Mouse (Mus musculus) CH12.LX (cell line): ENCODE measurements around the gene Mcam. TPM values are rescaled to one million over a fixed set of nuclear protein-coding genes. Genes with fewer than 3 reads are reported as not detected.

Source experiments
- DNase-seq: peaks from one replicate; pipeline ENCODE4 v3.0.0-alpha.2; 2013; ENCODE audit errors: extremely low read depth
- H3K27ac ChIP-seq: 2 replicates; pipeline ENCODE4 v1.5.1; 2012; ENCODE audit warnings: low read depth, mild to moderate bottlenecking, control low read depth, moderate library complexity; ENCODE audit not compliant: insufficient read depth
- H3K27me3 ChIP-seq: replicated peaks from 2 replicates; pipeline ENCODE3; 2012; ENCODE audit warnings: inconsistent platforms
- H3K36me3 ChIP-seq, 2 experiments: replicated peaks in 1 of 2; 2 replicates each; pipeline versions ENCODE3 to v1.6.1; 2012; ENCODE audit warnings: inconsistent platforms in 1 of 2, low read length in 1 of 2, mild to moderate bottlenecking in 1 of 2, mixed read lengths in 1 of 2, moderate library complexity in 1 of 2; ENCODE audit not compliant: control insufficient read depth in 1 of 2, insufficient read depth in 1 of 2
- H3K4me1 ChIP-seq, 2 experiments: 2 replicates each; pipeline ENCODE4 v1.6.1; 2012; ENCODE audit warnings: inconsistent platforms in 1 of 2, moderate library complexity in 1 of 2; ENCODE audit not compliant: insufficient read depth in 2 of 2, control insufficient read depth in 1 of 2
- H3K4me2 ChIP-seq: 2 replicates; pipeline ENCODE4 v1.6.1; 2012; ENCODE audit warnings: low read depth, mild to moderate bottlenecking, control low read depth; ENCODE audit not compliant: poor library complexity, insufficient read depth, severe bottlenecking
- H3K4me3 ChIP-seq, 3 experiments: fragments of 150-350 bp in 1 of 3; sonication (generic) in 1 of 3; replicated peaks in 1 of 3; 2 replicates each; pipeline versions ENCODE3 to v1.5.1; 2011 to 2012; ENCODE audit warnings: low read depth in 2 of 3, low read length in 2 of 3, mild to moderate bottlenecking in 2 of 3, moderate library complexity in 2 of 3, control low read depth in 1 of 3, improper control_type of control experiment in 1 of 3, inconsistent platforms in 1 of 3, mixed read lengths in 1 of 3; ENCODE audit not compliant: poor library complexity in 1 of 3
- H3K79me2 ChIP-seq: replicated peaks from 2 replicates; pipeline ENCODE4 v1.6.1; 2012; ENCODE audit warnings: mild to moderate bottlenecking, moderate library complexity; ENCODE audit not compliant: control insufficient read depth, poor library complexity, insufficient read depth, severe bottlenecking; ENCODE audit errors: extremely low read depth
- H3K9ac ChIP-seq: 2 replicates; pipeline ENCODE4 v1.6.1; 2012; ENCODE audit warnings: low read depth, mild to moderate bottlenecking, control low read depth, moderate library complexity; ENCODE audit not compliant: insufficient read depth
- H3K9me3 ChIP-seq: replicated peaks from 2 replicates; pipeline ENCODE3; 2012; ENCODE audit warnings: low read length, inconsistent platforms, mixed read lengths
- CHD2 ChIP-seq: IDR thresholded peaks from 2 replicates; pipeline ENCODE4 v1.6.1; 2011; ENCODE audit warnings: low read length, improper control_type of control experiment
- ELF1 ChIP-seq: IDR thresholded peaks from 2 replicates; pipeline ENCODE4 v1.6.1; 2014; ENCODE audit warnings: low read depth, mild to moderate bottlenecking, inconsistent platforms, low read length, improper control_type of control experiment
- EP300 ChIP-seq: IDR thresholded peaks from 2 replicates; pipeline ENCODE4 v1.6.1; 2011; ENCODE audit warnings: low read length, improper control_type of control experiment
- GABPA ChIP-seq: IDR thresholded peaks from 2 replicates; pipeline ENCODE4 v1.6.1; 2012; ENCODE audit warnings: low read depth, low read length, improper control_type of control experiment, inconsistent platforms; ENCODE audit not compliant: insufficient replicate concordance
- HCFC1 ChIP-seq: IDR thresholded peaks from 2 replicates; pipeline ENCODE4 v1.6.1; 2012; ENCODE audit warnings: low read depth, mild to moderate bottlenecking, inconsistent platforms, low read length, improper control_type of control experiment
- IRF4 ChIP-seq: IDR thresholded peaks from 2 replicates; pipeline ENCODE4 v1.6.1; 2014; ENCODE audit warnings: low read depth, mild to moderate bottlenecking, inconsistent platforms, low read length, improper control_type of control experiment
- JUN ChIP-seq: IDR thresholded peaks from 2 replicates; pipeline ENCODE4 v1.6.1; 2011; ENCODE audit warnings: low read depth, mild to moderate bottlenecking, low read length, improper control_type of control experiment, moderate library complexity; ENCODE audit not compliant: insufficient read depth
- KAT2A ChIP-seq: IDR thresholded peaks from 2 replicates; pipeline ENCODE4 v1.6.1; 2012; ENCODE audit warnings: low read length, improper control_type of control experiment, inconsistent platforms; ENCODE audit not compliant: insufficient replicate concordance
- MAX ChIP-seq: IDR thresholded peaks from 2 replicates; pipeline ENCODE4 v1.6.1; 2011; ENCODE audit warnings: low read length, improper control_type of control experiment
- MAZ ChIP-seq: IDR thresholded peaks from 2 replicates; pipeline ENCODE4 v1.6.1; 2012; ENCODE audit warnings: low read depth, mild to moderate bottlenecking, inconsistent platforms, low read length, improper control_type of control experiment, moderate library complexity
- MEF2A ChIP-seq: IDR thresholded peaks from 2 replicates; pipeline ENCODE4 v1.6.1; 2014; ENCODE audit warnings: low read depth, mild to moderate bottlenecking, inconsistent platforms, low read length, improper control_type of control experiment, borderline replicate concordance
- NELFE ChIP-seq: IDR thresholded peaks from 2 replicates; pipeline ENCODE4 v1.6.1; 2011; ENCODE audit warnings: low read depth, low read length, improper control_type of control experiment
- NRF1 ChIP-seq: IDR thresholded peaks from 2 replicates; pipeline ENCODE4 v1.6.1; 2014; ENCODE audit warnings: low read depth, mild to moderate bottlenecking, inconsistent platforms, low read length, improper control_type of control experiment, moderate library complexity
- PAX5 ChIP-seq: IDR thresholded peaks from 2 replicates; pipeline ENCODE4 v1.6.1; 2012; ENCODE audit warnings: low read length, inconsistent platforms, mixed read lengths
- POLR2A ChIP-seq: IDR thresholded peaks from 2 replicates; pipeline ENCODE4 v1.6.1; 2011; ENCODE audit warnings: low read depth, mild to moderate bottlenecking, improper control_type of control experiment, low read length
- RAD21 ChIP-seq: IDR thresholded peaks from 2 replicates; pipeline ENCODE4 v1.6.1; 2011; ENCODE audit warnings: low read depth, mild to moderate bottlenecking, low read length, improper control_type of control experiment, moderate library complexity
- TBP ChIP-seq: conservative IDR thresholded peaks from 2 replicates; pipeline ENCODE4 v1.6.1; 2011; ENCODE audit warnings: low read depth, low read length, improper control_type of control experiment
- TCF12 ChIP-seq: IDR thresholded peaks from 2 replicates; pipeline ENCODE4 v1.6.1; 2014; ENCODE audit warnings: low read depth, mild to moderate bottlenecking, inconsistent platforms, low read length, improper control_type of control experiment
- UBTF ChIP-seq: IDR thresholded peaks from 2 replicates; pipeline ENCODE4 v1.6.1; 2012; ENCODE audit warnings: low read depth, mild to moderate bottlenecking, inconsistent platforms, low read length, improper control_type of control experiment, moderate library complexity
- USF1 ChIP-seq: IDR thresholded peaks from 2 replicates; pipeline ENCODE4 v1.6.1; 2014; ENCODE audit warnings: low read depth, mild to moderate bottlenecking, inconsistent platforms, low read length, improper control_type of control experiment
- USF2 ChIP-seq: conservative IDR thresholded peaks from 2 replicates; pipeline ENCODE4 v1.6.1; 2011; ENCODE audit warnings: low read depth, low read length, improper control_type of control experiment
- ZC3H11A ChIP-seq: IDR thresholded peaks from 2 replicates; pipeline ENCODE4 v1.6.1; 2012; ENCODE audit warnings: low read depth, mild to moderate bottlenecking, inconsistent platforms, low read length, improper control_type of control experiment
- ZKSCAN1 ChIP-seq: IDR thresholded peaks from 2 replicates; pipeline ENCODE4 v1.6.1; 2012; ENCODE audit warnings: low read depth, inconsistent platforms, low read length, improper control_type of control experiment, borderline replicate concordance
- ZMIZ1 ChIP-seq: IDR thresholded peaks from 2 replicates; pipeline ENCODE4 v1.6.1; 2012; ENCODE audit warnings: low read depth, mild to moderate bottlenecking, inconsistent platforms, low read length, improper control_type of control experiment
- dilution Hi-C: fragments of 300-500 bp; cut with MboI; formaldehyde crosslinking; loops from 2 replicates; pipeline ENCODE4 v1.14.3; 2020; ENCODE audit warnings: low sequenced_read_pairs; ENCODE audit not compliant: extremely low pct_unique_long_range_greater_than_20kb, extremely low pct_ligation_motif_present
- in situ Hi-C: fragments of 300-500 bp; cut with MboI; formaldehyde crosslinking; loops from 3 replicates; pipeline ENCODE4 v1.14.3; 2019; ENCODE audit warnings: low sequenced_read_pairs, low pct_ligation_motif_present, low pct_unique_long_range_greater_than_20kb, mixed read lengths
- polyA plus RNA-seq: library from polyadenylated mRNA; unstranded; fragments of >175 nt; gene quantifications from 2 replicates; pipeline ENCODE4 v1.2.1, GENCODE M21; 2012; ENCODE audit warnings: low read depth; ENCODE audit not compliant: insufficient read length
- total RNA-seq, 2 experiments: library from RNA; depleted of rRNA; stranded (reverse); fragments of 300-350 nt in 1 of 2; fragments of >200 nt in 1 of 2; gene quantifications; 2 replicates each; pipeline ENCODE4 v1.2.3; 2012 to 2014

The Mcam gene
- total and polyA plus RNA-seq, 3 experiments, result 0.40 to 0.98 (median 0.56) TPM

DNA sequence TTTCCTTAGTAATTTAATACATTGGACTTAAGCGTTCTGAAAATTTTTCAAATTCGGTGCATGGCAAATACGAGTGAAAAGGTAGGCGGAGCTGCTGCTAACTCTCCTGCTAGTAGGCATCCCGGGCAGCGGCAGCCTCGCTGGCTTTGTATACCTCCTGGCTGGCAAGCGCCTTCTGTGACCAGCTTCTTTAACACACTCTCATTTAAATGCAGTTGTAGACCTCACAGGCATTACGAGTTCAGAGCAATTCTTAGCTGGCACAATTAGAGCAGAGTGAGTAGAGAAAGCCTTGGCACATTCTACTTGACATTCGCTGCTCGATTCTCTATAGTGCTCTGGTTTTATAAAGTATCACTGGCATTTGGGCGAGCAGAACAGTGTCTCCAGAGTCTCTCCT, 54.0 kb downstream of the Mcam start:
- no peak overlapping the region for H3K4me2 ChIP-seq
- H3K79me2 ChIP-seq, result peaks cover 7% of the 10 kb centered on the region; the same call in 1 of the 2 replicates
- H3K36me3 ChIP-seq, result peaks cover 4 to 59% of the 10 kb centered on the region in 2 experiments
- H3K9ac ChIP-seq, result no peak overlapping the region
- H3K27me3 ChIP-seq, result no peaks in the 10 kb centered on the region
- dilution Hi-C loops, result no loop called here
- DNase-seq, result no peak
- H3K9me3 ChIP-seq, result no peaks in the 10 kb centered on the region
- no peak for TF ChIP-seq ZKSCAN1
- no peak for TF ChIP-seq ZC3H11A
- no peak for TF ChIP-seq TBP
- TF ChIP-seq GABPA, result no peak
- TF ChIP-seq JUN, result no peak
- TF ChIP-seq NRF1, result no peak
- no peak for TF ChIP-seq ELF1
- no peak for TF ChIP-seq EP300
- TF ChIP-seq HCFC1, result no peak
- no peak for TF ChIP-seq UBTF
- no peak for TF ChIP-seq USF2
- no peak for TF ChIP-seq MAX
- TF ChIP-seq TCF12, result no peak
- TF ChIP-seq CHD2, result no peak
- TF ChIP-seq MAZ, result no peak
- no peak for TF ChIP-seq PAX5
- TF ChIP-seq POLR2A, result no peak
- H3K4me3 ChIP-seq, result no peak overlapping the region
- peaks cover 4 to 10% of the 10 kb centered on the region in 2 experiments; a peak in 3 of 4 replicates for H3K4me1 ChIP-seq
- in situ Hi-C loops, result loop anchor here (10.0 kb wide), 1 partner anchor 47 kb away; the partner anchor contains the start of gene Cbl
- no peak overlapping the region for H3K27ac ChIP-seq

DNA sequence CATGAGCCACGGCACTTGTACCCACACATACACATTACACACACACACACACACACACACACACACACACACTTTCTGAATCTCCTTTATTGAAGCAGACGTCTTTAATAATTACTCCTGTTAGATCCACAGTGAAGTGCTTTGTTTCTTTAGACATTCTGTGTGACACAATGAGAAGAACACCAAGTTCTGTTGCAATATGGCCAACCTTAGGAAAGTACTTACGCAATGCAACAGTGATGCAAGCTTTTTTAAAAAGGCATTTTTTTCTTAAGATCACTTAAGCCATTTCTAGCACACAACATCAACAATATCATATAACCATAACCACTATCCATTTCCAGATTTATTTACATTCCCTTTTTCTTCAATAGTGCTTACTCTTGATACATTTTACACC, 56.9 kb downstream of the Mcam start:
- in situ Hi-C loops, result no loop called here
- TF ChIP-seq RAD21 (no peak), PAX5 (no peak), USF1 (no peak), KAT2A (no peak), HCFC1 (no peak), MEF2A (no peak), JUN (no peak), ZMIZ1 (no peak), IRF4 (no peak), MAZ (no peak), NRF1 (no peak), NELFE (no peak), CHD2 (no peak)
- dilution Hi-C loops, result no loop called here
- Histone ChIP-seq H3K36me3 (peaks cover 0 to 60% of the 10 kb centered on the region in 2 experiments), H3K79me2 (peaks cover 19% of the 10 kb centered on the region; the same call in 1 of the 2 replicates), H3K9me3 (no peaks in the 10 kb centered on the region), H3K27me3 (no peaks in the 10 kb centered on the region), H3K4me3 (no peak overlapping the region), H3K4me2 (no peak overlapping the region), H3K27ac (no peak overlapping the region), H3K4me1 (peaks cover 13 to 36% of the 10 kb centered on the region in 2 experiments; a peak in 3 of 4 replicates), H3K9ac (no peak overlapping the region)
- DNase-seq, result no peak
